8 mouse cellular contexts compared by ENCODE assay signal in the genomic region with DNA sequence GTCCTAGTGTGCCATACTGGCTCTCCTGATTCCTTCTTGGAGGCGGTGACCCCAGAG. TPM values are rescaled to one million over a fixed set of nuclear protein-coding genes. Genes with fewer than 3 reads are reported as not detected.
DNase-seq lines count a peak whose midpoint lies in the region; ATAC-seq and TF ChIP-seq lines count a peak whose summit lies in the region.

Gene Cdipt, plus strand, starts transcription at position 22 of the 57 bp plus-strand sequence.

- H3K27ac ChIP-seq in kidney, embryonic 16.5 days (ENCODE audit: low read length) = peak within 1 kb of the TSS; percentile 98
- peak within 1 kb of the TSS; percentile 98 for H3K27ac ChIP-seq in intestine, postnatal 0 days (ENCODE audit: low read depth, low read length)
- H3K27ac ChIP-seq in midbrain, embryonic 11.5 days (ENCODE audit: low read depth, low read length) = peak within 1 kb of the TSS; percentile 93

- 10% methylated on average over 1 of the region's 1 CpGs for WGBS in kidney, embryonic 16.5 days
- WGBS in intestine, postnatal 0 days = 0% methylated on average over 1 of the region's 1 CpGs
- 9% methylated on average over 1 of the region's 1 CpGs for WGBS in midbrain, embryonic 11.5 days

- H3K27me3 ChIP-seq in kidney, embryonic 16.5 days (ENCODE audit: insufficient read depth, low read length) = no peaks in the 10 kb centered on the region
- H3K27me3 ChIP-seq in intestine, postnatal 0 days (replicated peaks; ENCODE audit: control insufficient read depth, insufficient read depth, low read length) = no peaks in the 10 kb centered on the region
- no peaks in the 10 kb centered on the region for H3K27me3 ChIP-seq in midbrain, embryonic 11.5 days (ENCODE audit: control insufficient read depth, insufficient read depth, low read length)

- H3K9me3 ChIP-seq in kidney, embryonic 16.5 days (ENCODE audit: low read length) = no peaks in the 10 kb centered on the region
- no peaks in the 10 kb centered on the region for H3K9me3 ChIP-seq in intestine, postnatal 0 days (ENCODE audit: control insufficient read depth)
- no peaks in the 10 kb centered on the region for H3K9me3 ChIP-seq in midbrain, embryonic 11.5 days (ENCODE audit: control insufficient read depth, low read length)

- intact Hi-C loops in gastrocnemius, postnatal 36 days (cut with DNase I) = loop anchor here (5.0 kb wide), 1 partner anchor 42 kb away; the partner anchor contains the start of genes Pagr1a and Pagr1b

- H3K36me3 ChIP-seq in kidney, embryonic 16.5 days (ENCODE audit: insufficient read depth, low read length) = peaks cover 24% of the 10 kb centered on the region
- peaks cover 23% of the 10 kb centered on the region for H3K36me3 ChIP-seq in intestine, postnatal 0 days (ENCODE audit: control insufficient read depth, insufficient read depth)
- peaks cover 11% of the 10 kb centered on the region for H3K36me3 ChIP-seq in midbrain, embryonic 11.5 days (ENCODE audit: control insufficient read depth, insufficient read depth, low read length)

- no peak for ATAC-seq in kidney, embryonic 16.5 days (ENCODE audit: low FRiP score, low TSS enrichment)
- ATAC-seq in intestine, postnatal 0 days = no peak
- no peak for ATAC-seq in midbrain, embryonic 11.5 days (ENCODE audit: low FRiP score)

- peak within 1 kb of the TSS; percentile 82 for H3K4me2 ChIP-seq in kidney, embryonic 16.5 days (replicated peaks; ENCODE audit: low read depth, low read length)
- peak within 1 kb of the TSS; percentile 76 for H3K4me2 ChIP-seq in intestine, postnatal 0 days (replicated peaks; ENCODE audit: low read depth)
- H3K4me2 ChIP-seq in midbrain, embryonic 11.5 days = peak within 1 kb of the TSS; percentile 85

- peak within 1 kb of the TSS; percentile 99 for H3K4me3 ChIP-seq in kidney, embryonic 16.5 days (ENCODE audit: low read length)
- H3K4me3 ChIP-seq in intestine, postnatal 0 days (ENCODE audit: low read depth, low read length) = peak within 1 kb of the TSS; percentile 94
- peak within 1 kb of the TSS; percentile 76 for H3K4me3 ChIP-seq in midbrain, embryonic 11.5 days (ENCODE audit: low read depth, low read length)

- H3K4me1 ChIP-seq in kidney, embryonic 16.5 days (ENCODE audit: insufficient read depth, low read length) = peaks cover 6% of the 10 kb centered on the region
- H3K4me1 ChIP-seq in intestine, postnatal 0 days (replicated peaks; ENCODE audit: control insufficient read depth, insufficient read depth, low read length) = 0 out of 2 replicates have a peak, but pooled peaks cover 7% of the 10 kb centered on the region
- H3K4me1 ChIP-seq in midbrain, embryonic 11.5 days (ENCODE audit: control insufficient read depth, insufficient read depth, low read length) = peaks cover 8% of the 10 kb centered on the region

- peak within 1 kb of the TSS; percentile 98 for H3K9ac ChIP-seq in kidney, embryonic 16.5 days (replicated peaks; ENCODE audit: low read length)
- H3K9ac ChIP-seq in intestine, postnatal 0 days (ENCODE audit: low read depth, low read length) = peak within 1 kb of the TSS; percentile 90
- peak within 1 kb of the TSS; percentile 89 for H3K9ac ChIP-seq in midbrain, embryonic 11.5 days (ENCODE audit: low read length)

- no peak for TF ChIP-seq CTCF in intestine, postnatal 0 days (IDR thresholded peaks at IDR 0.05; ENCODE audit: low read depth)

- no peak for DNase-seq in kidney, adult 9 months
- DNase-seq in adrenal gland, postnatal 4 days (ENCODE audit: low spot score in 2 of 2) = no peak
- no peak for DNase-seq in gastrocnemius, postnatal 36 days
- no peak for DNase-seq in midbrain, embryonic 11.5 days (ENCODE audit: low spot score, missing footprints)
- no peak for DNase-seq in urinary bladder, postnatal 4 days (ENCODE audit: low spot score in 2 of 2)
- DNase-seq in urinary bladder, adult 18-20 months (ENCODE audit: low spot score in 2 of 2) = no peak

RNA-seq across cellular contexts. Expression of gene Cdipt, which starts in this region (rescaled TPM):
- polyA plus RNA-seq in kidney, embryonic 16.5 days (2015; fragmentation: Nextera tagmentation; extraction: Ambion mirVana) = 135 and 137 TPM in 2 replicates
- total RNA-seq in adrenal gland, postnatal 4 days (2021) = 10 to 100 TPM; 86.8 to 91.0 TPM
- total RNA-seq in gastrocnemius, postnatal 36 days (2021) = 10 to 100 TPM; 28.0 to 37.2 TPM
- polyA plus RNA-seq in intestine, postnatal 0 days (2015; fragmentation: Nextera tagmentation; extraction: Ambion mirVana) = 159 and 169 TPM in 2 replicates
- 66.4 and 67.4 TPM in 2 replicates for polyA plus RNA-seq in midbrain, embryonic 11.5 days (2014; fragmentation: Nextera tagmentation; extraction: Ambion mirVana)
